Mouse (Mus musculus): ENCODE measurements around the gene Tln1.

Tln1 gene

GRCm38 (mm10) chr4:43579256-43579655 is 16.8 kb upstream of the Tln1 start:
- in situ Hi-C loops (cut with MboI, MseI): loop anchor here in 1 of 2 experiments (5.0 kb wide), 1 partner anchor 73 kb away; the partner anchor contains the start of gene Spag8

GRCm38 (mm10) chr4:43578376-43579204 is 16.1 kb upstream of the Tln1 start, which contains the start of the genes Rgp1 and Gba2:
Rgp1 (plus strand) TSS chr4:43578715.
Gba2 (minus strand) TSS chr4:43578873.
- in situ Hi-C loops (cut with MboI, MseI): loop anchor here in 1 of 2 experiments (5.0 kb wide), 1 partner anchor 74 kb away; the partner anchor contains the start of gene Spag8

GRCm38 (mm10) chr4:43577237-43577881 is 14.9 kb upstream of the Tln1 start:
- in situ Hi-C loops (cut with MboI, MseI): loop anchor here in 1 of 2 experiments (5.0 kb wide), 1 partner anchor 75 kb away; the partner anchor contains the start of gene Spag8

- in situ Hi-C loops (cut with MboI, MseI): loop anchor here in 1 of 2 experiments (5.0 kb wide), 1 partner anchor 77 kb away; the partner anchor contains the start of gene Spag8
These were observed 12.9 kb upstream of the Tln1 start for GRCm38 (mm10) chr4:43575356-43575755.

GRCm38 (mm10) chr4:43573561-43573960 is 11.1 kb upstream of the Tln1 start:
- in situ Hi-C loops (cut with MboI, MseI): no loop called here

GRCm38 (mm10) chr4:43571395-43572045 is 9.0 kb upstream of the Tln1 start:
- in situ Hi-C loops (cut with MboI, MseI): no loop called here

GRCm38 (mm10) chr4:43567140-43567539 is 4.6 kb upstream of the Tln1 start:
- in situ Hi-C loops (cut with MboI, MseI): loop anchor here (5.0 to 10.0 kb wide), 3 partner anchors 545 to 1968 kb away; partner anchors contain the start of genes Shb (in 1 of the 2) and Vcp (in 1 of the 2)

- in situ Hi-C loops (cut with MboI, MseI): loop anchor here in 1 of 2 experiments (10.0 kb wide), 2 partner anchors 559 to 1971 kb away; partner anchors contain the start of genes Shb and Vcp
These were observed 1.7 kb upstream of the Tln1 start for GRCm38 (mm10) chr4:43564231-43564630.

GRCm38 (mm10) chr4:43563601-43563875 is 1.0 kb upstream of the Tln1 start:
- in situ Hi-C loops (cut with MboI, MseI): loop anchor here in 1 of 2 experiments (10.0 kb wide), 2 partner anchors 559 to 1971 kb away; partner anchors contain the start of genes Shb and Vcp

- in situ Hi-C loops (cut with MboI, MseI): loop anchor here in 1 of 2 experiments (10.0 kb wide), 2 partner anchors 558 to 1972 kb away; partner anchors contain the start of genes Shb and Vcp
These were observed 494 bp upstream of the Tln1 start for GRCm38 (mm10) chr4:43562769-43563600.

- in situ Hi-C loops (cut with MboI, MseI): loop anchor here in 1 of 2 experiments (10.0 kb wide), 2 partner anchors 557 to 1973 kb away; partner anchors contain the start of genes Shb and Vcp
These were observed 975 bp downstream of the Tln1 start for GRCm38 (mm10) chr4:43561436-43561996.

- in situ Hi-C loops (cut with MboI, MseI): loop anchor here in 1 of 2 experiments (10.0 kb wide), 2 partner anchors 556 to 1974 kb away; partner anchors contain the start of genes Shb and Vcp
These were observed 1.5 kb downstream of the Tln1 start for GRCm38 (mm10) chr4:43560976-43561375.

GRCm38 (mm10) chr4:43560243-43560611 is 2.3 kb downstream of the Tln1 start:
- in situ Hi-C loops (cut with MboI, MseI): loop anchor here in 1 of 2 experiments (10.0 kb wide), 2 partner anchors 555 to 1975 kb away; partner anchors contain the start of genes Shb and Vcp

- in situ Hi-C loops (cut with MboI, MseI): loop anchor here in 1 of 2 experiments (10.0 kb wide), 2 partner anchors 555 to 1975 kb away; partner anchors contain the start of genes Shb and Vcp
These were observed 2.8 kb downstream of the Tln1 start for GRCm38 (mm10) chr4:43559519-43560242.

GRCm38 (mm10) chr4:43558631-43559356 is 3.7 kb downstream of the Tln1 start:
- in situ Hi-C loops (cut with MboI, MseI): no loop called here

GRCm38 (mm10) chr4:43558028-43558630 is 4.4 kb downstream of the Tln1 start:
- in situ Hi-C loops (cut with MboI, MseI): no loop called here

- in situ Hi-C loops (cut with MboI, MseI): no loop called here
These were observed 6.6 kb downstream of the Tln1 start for GRCm38 (mm10) chr4:43555926-43556325.

- in situ Hi-C loops (cut with MboI, MseI): no loop called here
These were observed 8.6 kb downstream of the Tln1 start for GRCm38 (mm10) chr4:43553891-43554290.
